Mouse (Mus musculus): ENCODE results near the gene Ldhb.

- TF ChIP-seq CTCF (IDR thresholded peaks at IDR 0.05; ENCODE audit: control insufficient read depth, insufficient read depth, insufficient replicate concordance, low read depth, low read length) (no peak), POLR2A (IDR thresholded peaks at IDR 0.05; ENCODE audit: control insufficient read depth, low read depth, low read length) (no peak)
These were observed 35.9 kb upstream of the Ldhb start for GRCm38 (mm10) chr6:142543648-142544047.

Data from testis, adult 2 months (tissue).